Mouse (Mus musculus): ENCODE results near the gene Dctd.
"Not testable (repeated sequence)": the region's sequence is repeated elsewhere in the genome, so short reads cannot be mapped to it uniquely, and the experiment has no call there.

Dctd gene

DNA sequence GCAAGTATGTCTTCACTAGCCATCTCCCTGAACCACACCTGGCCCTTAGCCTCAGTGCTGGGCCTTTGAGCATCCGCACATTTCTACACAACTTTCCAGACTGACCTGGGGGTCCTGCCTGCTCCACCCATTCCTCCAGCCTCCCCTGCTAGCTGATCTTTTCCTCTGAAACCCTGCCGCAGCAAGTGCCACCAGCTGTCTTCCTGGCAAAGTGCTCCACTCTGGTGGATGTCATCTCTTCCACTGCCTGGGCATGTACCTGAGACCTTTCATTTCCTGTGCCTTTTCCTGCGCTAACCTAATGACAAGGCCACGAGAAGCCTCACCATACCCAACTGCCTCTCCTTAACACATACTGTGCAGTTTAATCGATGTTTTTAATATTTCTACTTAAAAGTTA lies 46.9 kb downstream of the Dctd start:
- no peak for DNase-seq (ENCODE audit: low read depth)

- DNase-seq (ENCODE audit: low read depth): no peak
Observed at GRCm38 (mm10) chr8:48146449-48146848, 47.6 kb downstream of the Dctd start.

DNA sequence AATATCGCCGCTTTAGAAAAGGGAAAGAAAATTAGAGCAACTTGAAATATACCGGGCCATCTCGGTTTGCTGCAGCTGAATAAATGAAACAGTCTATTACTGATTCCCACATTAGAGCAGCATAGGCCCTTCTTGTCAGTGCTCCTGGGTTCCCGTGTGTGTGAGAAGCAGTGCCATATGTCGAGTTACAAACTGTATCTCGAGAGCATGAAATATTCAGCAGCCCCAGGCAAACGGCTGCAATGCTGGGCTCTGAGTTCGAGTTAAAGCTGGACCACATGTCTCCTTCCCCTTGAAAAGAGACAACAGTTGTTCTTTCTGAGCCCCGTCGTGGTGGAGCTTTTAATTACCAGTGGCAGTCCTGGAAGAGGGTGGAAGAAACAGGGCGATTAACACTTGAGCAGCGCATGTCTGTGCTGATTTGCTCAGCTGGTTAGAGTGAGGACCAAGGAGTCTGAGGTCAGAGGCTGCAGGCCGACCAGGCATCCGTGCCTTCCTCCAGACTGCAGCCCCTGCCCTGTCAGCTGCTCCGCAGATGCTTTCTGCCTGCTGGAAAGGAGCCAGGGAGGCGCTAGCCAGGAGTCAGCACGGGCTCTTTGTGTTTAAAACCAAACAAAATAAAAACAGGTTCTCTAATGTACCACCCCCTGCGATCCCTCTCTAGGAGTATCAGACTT lies 53.3 kb downstream of the Dctd start:
- no peak for DNase-seq (ENCODE audit: low read depth)

DNA sequence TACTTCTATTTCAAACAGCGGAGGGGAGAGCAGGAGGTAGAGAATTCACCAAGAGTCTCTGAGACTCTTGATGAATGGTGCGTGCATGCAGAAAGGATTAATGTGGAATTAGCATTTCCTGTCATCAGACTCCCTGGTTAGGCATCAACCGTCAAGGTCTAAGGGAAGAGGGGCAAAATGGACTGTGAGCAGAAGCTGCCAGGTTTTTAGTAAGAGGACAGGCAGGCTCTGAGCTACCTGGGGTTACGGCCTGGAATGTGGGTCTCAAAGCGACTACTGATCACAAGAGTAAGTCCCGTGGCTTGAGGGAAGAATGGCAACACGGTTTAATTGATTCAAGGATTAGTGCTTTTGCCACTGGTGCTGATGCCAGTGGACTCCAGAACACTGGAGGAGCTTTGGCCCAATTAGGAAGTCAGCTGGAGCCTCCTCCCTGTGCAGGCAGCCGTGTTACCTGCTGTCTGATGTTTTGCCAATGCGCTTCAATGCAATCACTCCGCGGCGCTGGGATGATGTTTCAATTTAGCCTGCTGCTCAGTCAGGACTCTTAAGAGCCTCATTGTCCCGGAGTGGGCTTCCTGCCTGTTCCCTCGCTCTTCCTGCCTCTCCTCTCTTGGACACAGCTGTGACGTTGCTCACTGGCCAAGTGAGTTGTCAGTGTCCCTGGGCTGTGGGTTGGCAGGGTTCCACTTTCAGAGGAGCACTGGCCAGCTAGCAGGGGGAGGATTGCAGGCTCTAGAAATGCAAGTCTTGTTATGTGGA lies 54.6 kb downstream of the Dctd start:
- peak; percentile 21 for DNase-seq (ENCODE audit: low read depth)

GRCm38 (mm10) chr8:48157718-48158117 lies 58.8 kb downstream of the Dctd start:
- no peak for DNase-seq (ENCODE audit: low read depth)

GRCm38 (mm10) chr8:48158560-48159217 lies 59.8 kb downstream of the Dctd start:
- DNase-seq (ENCODE audit: low read depth): no peak

DNA sequence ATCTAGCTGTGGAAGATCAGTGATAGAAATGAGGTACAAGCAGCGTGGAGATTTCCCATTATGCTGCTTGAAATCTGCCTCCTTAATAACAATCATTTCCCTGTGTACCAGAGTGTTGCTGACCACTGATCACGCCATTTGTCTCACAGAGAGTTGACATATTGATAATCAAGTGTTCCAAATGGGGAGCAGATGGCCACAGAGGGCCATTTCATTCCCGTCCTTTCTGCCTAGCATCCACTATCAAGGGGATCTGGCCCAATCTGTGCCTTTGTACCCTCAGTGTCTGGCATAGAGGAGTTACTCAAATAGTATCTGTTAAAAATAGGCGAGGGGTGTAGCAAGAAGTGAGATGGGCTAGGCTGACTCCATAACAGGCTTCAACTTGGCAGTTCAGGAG lies 78.5 kb downstream of the Dctd start:
- no peak for DNase-seq (ENCODE audit: low read depth)

GRCm38 (mm10) chr8:48177876-48178275 lies 79.0 kb downstream of the Dctd start:
- DNase-seq (ENCODE audit: low read depth): no peak

GRCm38 (mm10) chr8:48178993-48179392 lies 80.1 kb downstream of the Dctd start:
- DNase-seq (ENCODE audit: low read depth): no peak

GRCm38 (mm10) chr8:48180146-48180545 lies 81.3 kb downstream of the Dctd start:
- not testable (repeated sequence) for DNase-seq (ENCODE audit: low read depth)

DNA sequence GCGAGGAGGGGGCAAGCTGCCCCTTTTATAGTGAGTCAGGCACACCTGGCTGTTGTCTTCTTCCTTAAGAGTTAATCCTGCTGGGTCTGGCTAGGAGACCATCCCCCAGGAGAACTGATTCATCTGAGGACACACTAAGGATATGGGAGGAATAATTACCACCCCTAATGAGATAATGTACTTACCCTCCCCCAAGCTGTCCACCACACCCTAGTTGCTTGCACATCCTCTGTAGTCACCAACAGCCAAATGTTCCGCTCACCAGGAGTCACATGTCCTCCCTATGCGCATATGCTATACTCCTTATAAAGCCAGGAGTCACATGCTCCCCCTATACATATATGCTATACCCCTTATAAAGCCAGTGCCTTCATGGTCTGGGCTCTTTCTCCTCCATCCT lies 82.1 kb downstream of the Dctd start:
- no peak for DNase-seq (ENCODE audit: low read depth)

GRCm38 (mm10) chr8:48183758-48184157 lies 84.9 kb downstream of the Dctd start:
- DNase-seq (ENCODE audit: low read depth): no peak

GRCm38 (mm10) chr8:48188586-48188985 lies 89.7 kb downstream of the Dctd start:
- DNase-seq (ENCODE audit: low read depth): no peak

- no peak for DNase-seq (ENCODE audit: low read depth)
Observed at GRCm38 (mm10) chr8:48195971-48196370, 97.1 kb downstream of the Dctd start.

DNA sequence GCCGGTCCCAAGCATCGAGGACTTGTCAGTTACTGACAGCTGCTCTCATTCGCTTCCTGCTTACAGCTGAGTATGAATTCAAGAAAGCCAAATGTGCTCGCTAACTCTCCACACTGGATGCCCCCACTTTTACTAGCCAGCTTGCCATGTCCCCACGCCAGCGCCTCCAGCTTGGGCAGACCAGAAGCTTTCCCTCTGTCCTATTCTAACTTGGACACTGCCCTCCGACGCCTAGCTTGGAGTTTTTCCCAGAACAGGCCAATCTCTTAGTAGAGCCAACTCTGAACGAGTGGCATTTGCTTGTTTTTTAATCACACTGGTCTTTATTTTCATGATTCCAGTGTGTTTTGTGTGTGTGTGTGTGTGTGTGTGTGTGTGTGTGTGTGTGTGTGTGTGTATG lies 100.3 kb downstream of the Dctd start:
- no peak for DNase-seq (ENCODE audit: low read depth)

GRCm38 (mm10) chr8:48202632-48203031 lies 103.7 kb downstream of the Dctd start:
- DNase-seq (ENCODE audit: low read depth): no peak
